In the genomic region with DNA sequence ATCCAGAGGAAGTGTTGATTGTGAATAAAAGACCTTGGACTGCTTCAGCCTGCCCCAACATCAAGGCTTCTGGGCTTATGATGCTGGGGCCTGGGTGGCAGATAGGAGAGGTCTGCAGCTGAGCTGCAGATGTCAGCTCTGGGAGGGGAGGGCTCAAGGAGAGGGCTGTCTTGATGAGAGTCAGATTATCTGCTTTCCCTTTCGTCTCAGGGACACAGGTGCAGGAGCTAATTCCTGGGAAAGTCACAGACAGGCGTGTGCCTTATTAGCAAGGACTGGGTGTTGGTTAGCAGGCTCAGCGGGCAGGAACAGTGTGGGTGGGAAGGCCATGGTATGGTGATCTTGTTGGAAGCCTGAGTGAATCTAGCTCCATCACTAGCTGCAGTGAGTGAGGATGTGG, we compare ENCODE assay signal across 14 mouse cellular contexts.
DNase-seq lines count a peak whose midpoint lies in the region; ATAC-seq and TF ChIP-seq lines count a peak whose summit lies in the region.
"Had no signal": no experiment of that assay in that cellular context is flagged by ENCODE, and none has a peak within 500 bp of the region (broad histone marks: within the 10 kb centered on the region; RNA-seq: fewer than 3 reads in every experiment).

No protein-coding gene starts in this region.

- H3K9ac ChIP-seq in neural tube, embryonic 14.5 days (replicated peaks; ENCODE audit: low read depth, low read length), result no peak overlapping the region
- H3K9ac ChIP-seq in hindbrain, postnatal 0 days (replicated peaks; ENCODE audit: low read length), result no peak overlapping the region
- H3K9ac ChIP-seq in stomach, postnatal 0 days (ENCODE audit: low read length), result no peak overlapping the region

- H3K4me2 ChIP-seq in neural tube, embryonic 14.5 days (ENCODE audit: low read depth, low read length), result no peak overlapping the region
- no peak overlapping the region for H3K4me2 ChIP-seq in hindbrain, postnatal 0 days (ENCODE audit: low read depth, low read length)
- no peak overlapping the region for H3K4me2 ChIP-seq in stomach, postnatal 0 days (replicated peaks; ENCODE audit: low read depth)

- no peak for ATAC-seq in neural tube, embryonic 14.5 days (ENCODE audit: low read depth)
- ATAC-seq in hindbrain, postnatal 0 days, result no peak
- ATAC-seq in stomach, postnatal 0 days (ENCODE audit: low FRiP score, low TSS enrichment), result no peak
- ATAC-seq: activated CD4-positive, CD25-positive, alpha-beta regulatory T cell, adult 4 months had no signal

- H3K9me3 ChIP-seq in neural tube, embryonic 14.5 days (ENCODE audit: control insufficient read depth, low read length), result no peaks in the 10 kb centered on the region
- no peaks in the 10 kb centered on the region for H3K9me3 ChIP-seq in hindbrain, postnatal 0 days (ENCODE audit: low read length)
- H3K9me3 ChIP-seq in stomach, postnatal 0 days (ENCODE audit: control insufficient read depth, low read length), result no peaks in the 10 kb centered on the region

- TF ChIP-seq CTCF in hindbrain, postnatal 0 days (IDR thresholded peaks at IDR 0.05; ENCODE audit: low read depth), result no peak
- TF ChIP-seq CTCF in stomach, postnatal 0 days (IDR thresholded peaks at IDR 0.05; ENCODE audit: low read depth), result no peak

- H3K36me3 ChIP-seq in neural tube, embryonic 14.5 days (ENCODE audit: control insufficient read depth, insufficient read depth, low read length), result no peaks in the 10 kb centered on the region
- H3K36me3 ChIP-seq in hindbrain, postnatal 0 days (ENCODE audit: insufficient read depth, low read length), result no peaks in the 10 kb centered on the region
- H3K36me3 ChIP-seq in stomach, postnatal 0 days (ENCODE audit: control insufficient read depth, insufficient read depth, low read length), result no peaks in the 10 kb centered on the region

- intact Hi-C loops in heart, postnatal 25 days (cut with DNase I), result no loop called here

- no peaks in the 10 kb centered on the region for H3K27me3 ChIP-seq in neural tube, embryonic 14.5 days (ENCODE audit: control insufficient read depth, insufficient read depth, low read length)
- no peaks in the 10 kb centered on the region for H3K27me3 ChIP-seq in hindbrain, postnatal 0 days (ENCODE audit: insufficient read depth, low read length)
- no peaks in the 10 kb centered on the region for H3K27me3 ChIP-seq in stomach, postnatal 0 days (ENCODE audit: control insufficient read depth, insufficient read depth, low read length)

- 64% methylated on average over 3 of the region's 3 CpGs for WGBS in neural tube, embryonic 14.5 days
- 56% methylated on average over 3 of the region's 3 CpGs for WGBS in hindbrain, postnatal 0 days
- 58% methylated on average over 3 of the region's 3 CpGs for WGBS in stomach, postnatal 0 days

- peak; percentile 88 for DNase-seq in heart, adult 11 months
- no peak for DNase-seq in heart, postnatal 25 days (ENCODE audit: low spot score)
- no peak for DNase-seq in neural tube, embryonic 10.5 days (ENCODE audit: extremely low spot score, low spot score)
- no peak for DNase-seq in hindbrain, postnatal 0 days (ENCODE audit: low spot score)
- DNase-seq in stomach, postnatal 0 days (ENCODE audit: low spot score), result no peak
- DNase-seq in thymus, postnatal 25 days, result no peak
- DNase-seq in kidney, adult 8-10 months, result no peak
- DNase-seq: cerebellum, adult 11 months; gastrocnemius, postnatal 25 days; kidney, adult 2 months; lung, postnatal 4 days; thymus, postnatal 4 days had no signal

- no peak overlapping the region for H3K4me3 ChIP-seq in neural tube, embryonic 14.5 days (ENCODE audit: low read depth, low read length)
- no peak overlapping the region for H3K4me3 ChIP-seq in hindbrain, postnatal 0 days (ENCODE audit: low read length)
- H3K4me3 ChIP-seq in stomach, postnatal 0 days (ENCODE audit: low read depth, low read length), result no peak overlapping the region

- no peak for TF ChIP-seq EP300 in stomach, postnatal 0 days (optimal IDR thresholded peaks at IDR 0.05)

- H3K27ac ChIP-seq in neural tube, embryonic 14.5 days (ENCODE audit: low read depth, low read length), result peak overlapping the region; percentile 30; the same call in 1 of the 2 replicates
- H3K27ac ChIP-seq in hindbrain, postnatal 0 days, result 0 out of 2 replicates have a peak overlapping the region, but pooled peaks have one; percentile 11
- peak overlapping the region; percentile 13; the same call in 1 of the 2 replicates for H3K27ac ChIP-seq in stomach, postnatal 0 days (replicated peaks)

- peaks cover 18% of the 10 kb centered on the region; the same call in 1 of the 2 replicates for H3K4me1 ChIP-seq in neural tube, embryonic 14.5 days (ENCODE audit: control insufficient read depth, insufficient read depth, low read length)
- H3K4me1 ChIP-seq in hindbrain, postnatal 0 days (ENCODE audit: insufficient read depth, low read length), result peaks cover 13% of the 10 kb centered on the region
- H3K4me1 ChIP-seq in stomach, postnatal 0 days (replicated peaks; ENCODE audit: control insufficient read depth, insufficient read depth), result peaks cover 4% of the 10 kb centered on the region; the same call in 1 of the 2 replicates
